8 mouse cellular contexts compared by ENCODE assay signal in the genomic region with DNA sequence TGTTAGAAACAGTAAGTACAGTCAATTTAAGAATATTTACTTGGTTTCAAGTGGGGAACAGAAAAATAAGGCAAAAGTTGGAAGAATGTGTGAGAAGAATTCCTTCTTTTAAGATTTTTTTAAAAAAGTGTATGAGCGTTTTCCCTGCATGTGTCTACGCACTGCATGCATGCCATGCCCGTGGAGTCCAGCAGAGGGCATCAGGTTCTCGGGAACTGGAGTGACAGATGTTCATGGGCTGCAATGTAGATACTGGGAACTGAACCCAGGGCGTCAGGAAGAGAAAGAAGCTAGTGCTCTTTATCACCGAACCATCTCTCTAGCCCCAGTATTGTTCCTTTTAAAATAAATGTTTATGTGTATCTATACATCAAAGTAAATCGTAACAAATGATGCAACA.
DNase-seq lines count a peak whose midpoint lies in the region; ATAC-seq and TF ChIP-seq lines count a peak whose summit lies in the region.

No protein-coding gene starts in this region.

- H3K4me3 ChIP-seq in left cerebral cortex, adult 2 months: no peak overlapping the region
- no peak overlapping the region for H3K4me3 ChIP-seq in liver, postnatal 0 days (ENCODE audit: low read depth, low read length)

- peak; percentile 44 for TF ChIP-seq CTCF in left cerebral cortex, adult 2 months (IDR thresholded peaks at IDR 0.05)
- peak; percentile 49 for TF ChIP-seq CTCF in liver, postnatal 0 days (IDR thresholded peaks at IDR 0.05; ENCODE audit: low read depth)

- ATAC-seq in liver, postnatal 0 days: no peak

- H3K36me3 ChIP-seq in liver, postnatal 0 days (replicated peaks; ENCODE audit: insufficient read depth, low read length): no peaks in the 10 kb centered on the region

- H3K4me1 ChIP-seq in liver, postnatal 0 days (ENCODE audit: insufficient read depth): no peaks in the 10 kb centered on the region

- H3K27ac ChIP-seq in left cerebral cortex, adult 2 months: no peak overlapping the region
- no peak overlapping the region for H3K27ac ChIP-seq in liver, postnatal 0 days (ENCODE audit: low read depth)

- DNase-seq in adrenal gland, adult (ENCODE audit: inconsistent age in 2 of 2, low spot score in 1 of 2): peak; percentile 7 to 67
- no peak for DNase-seq in adrenal gland, postnatal 4 days (ENCODE audit: low spot score in 2 of 2)
- DNase-seq in left cerebral cortex, adult 2 months (ENCODE audit: extremely low spot score in 1 of 2, low spot score in 2 of 2): no peak
- no peak for DNase-seq in left cerebral cortex, adult 8-10 months (ENCODE audit: low spot score in 2 of 2)
- DNase-seq in adrenal gland, postnatal 25 days: peak; percentile 39
- peak; percentile 24 for DNase-seq in liver, postnatal 0 days
- DNase-seq in cerebellum, adult 9-10 months: no peak
- no peak for DNase-seq in spleen, postnatal 14 days (ENCODE audit: low spot score in 2 of 2)

- no peak overlapping the region for H3K9ac ChIP-seq in liver, postnatal 0 days (replicated peaks)

- intact Hi-C loops in left cerebral cortex, adult 2 months (cut with DNase I): no loop called here

- H3K27me3 ChIP-seq in liver, postnatal 0 days (ENCODE audit: insufficient read depth, low read length): no peaks in the 10 kb centered on the region

- 70% methylated on average over 7 of the region's 7 CpGs for WGBS in liver, postnatal 0 days (ENCODE audit: insufficient replicate concordance)

- H3K4me2 ChIP-seq in liver, postnatal 0 days (ENCODE audit: low read depth, low read length): no peak overlapping the region

- TF ChIP-seq EP300 in liver, postnatal 0 days (IDR thresholded peaks at IDR 0.05; ENCODE audit: low read depth): no peak

- H3K9me3 ChIP-seq in liver, postnatal 0 days (ENCODE audit: low read length): no peaks in the 10 kb centered on the region

Comparison
In these comparisons a context has a peak if more than half of its experiments do, and no peak if none do; other contexts are left out.
1. DNase-seq: peak in adrenal gland, adult (2 of 2), adrenal gland, postnatal 25 days (single experiment) and liver, postnatal 0 days (single experiment); none in adrenal gland, postnatal 4 days (0 of 2), left cerebral cortex, adult 2 months (0 of 2), left cerebral cortex, adult 8-10 months (0 of 2), cerebellum, adult 9-10 months (single experiment) and spleen, postnatal 14 days (0 of 2).